Mouse (Mus musculus) Patski (cell line): ENCODE results near the gene Nhs. TPM values are rescaled to one million over a fixed set of nuclear protein-coding genes. Genes with fewer than 3 reads are reported as not detected.
A peak's percentile ranks its signal among the peaks of the same experiment; 100 is the strongest.

ENCODE experiments used
- ATAC-seq: fragments of 100-300 bp; one replicate; pipeline ENCODE4 v1.8.0; 2021
- CTCF ChIA-PET: fragments of 350-600 bp; sonication (Branson Sonifier 250); formaldehyde crosslinking; loops from one replicate; lab custom pipeline; 2022; ENCODE audit warnings: inconsistent platforms; lab: Charles Lee
- POLR2A ChIA-PET: fragments of 350-600 bp; sonication (Branson Sonifier 250); formaldehyde crosslinking; loops from one replicate; lab custom pipeline; 2022; ENCODE audit warnings: antibody characterized with exemption, inconsistent platforms; lab: Charles Lee
- DNase-seq: peaks from one replicate; pipeline ENCODE4 v3.0.0-alpha.2; 2011; ENCODE audit warnings: low read depth, low spot score
- H3K27me3 ChIP-seq: fragments of 371-371 bp; one replicate; pipeline ENCODE4 v1.5.1; 2021
- CTCF ChIP-seq: fragments of 100-300 bp; IDR thresholded peaks from one replicate; pipeline ENCODE4 v1.5.1; 2021
- in situ Hi-C: fragments of 300-500 bp; cut with MboI; formaldehyde crosslinking; loops from 3 replicates; pipeline ENCODE4 v1.11.1; 2018; ENCODE audit warnings: low pct_unique_long_range_greater_than_20kb, mixed read lengths
- polyA plus RNA-seq: library from polyadenylated mRNA; unstranded; gene quantifications from one replicate; pipeline ENCODE4 v1.2.3, GENCODE M21; 2021

The Nhs gene
- polyA plus RNA-seq, 1 experiment from 2014 or later: 5.5 TPM

- H3K27me3 ChIP-seq: peaks cover 7% of the 10 kb centered on the region
- ChIA-PET POLR2A (no interaction called here), CTCF (no interaction called here)
- ATAC-seq: no peak
- no peak for DNase-seq
- in situ Hi-C loops: no loop called here
- TF ChIP-seq CTCF: no peak
Observed at GRCm38 (mm10) chrX:161979946-161980345, 179.6 kb downstream of the Nhs start.

GRCm38 (mm10) chrX:161977236-161977841 lies 182.2 kb downstream of the Nhs start:
- no peak for DNase-seq
- CTCF ChIA-PET: interaction anchor here (1.4 to 1.8 kb wide), 2 partner anchors 9 to 107 kb away, joined by 3 to 4 read pairs; no protein-coding TSS in a partner anchor
- TF ChIP-seq CTCF: no peak
- in situ Hi-C loops: no loop called here
- POLR2A ChIA-PET: no interaction called here
- ATAC-seq: no peak
- H3K27me3 ChIP-seq: peaks cover 7% of the 10 kb centered on the region

- in situ Hi-C loops: no loop called here
- ChIA-PET CTCF (interaction anchor here (1.4 kb wide), 1 partner anchor 108 kb away, joined by 3 read pairs; no protein-coding TSS in a partner anchor), POLR2A (no interaction called here)
- no peak for DNase-seq
- H3K27me3 ChIP-seq: peaks cover 7% of the 10 kb centered on the region
- TF ChIP-seq CTCF: no peak
- no peak for ATAC-seq
Observed at GRCm38 (mm10) chrX:161976376-161976775, 183.2 kb downstream of the Nhs start.

GRCm38 (mm10) chrX:161973572-161973971 lies 186.0 kb downstream of the Nhs start:
- in situ Hi-C loops: no loop called here
- POLR2A ChIA-PET: no interaction called here
- no peak for DNase-seq
- no peak for ATAC-seq
- CTCF ChIA-PET: no interaction called here
- H3K27me3 ChIP-seq: no peaks in the 10 kb centered on the region
- TF ChIP-seq CTCF: no peak

- in situ Hi-C loops: no loop called here
- ChIA-PET POLR2A (no interaction called here), CTCF (no interaction called here)
- no peak for DNase-seq
- TF ChIP-seq CTCF: no peak
- ATAC-seq: no peak
- no peaks in the 10 kb centered on the region for H3K27me3 ChIP-seq
Observed at GRCm38 (mm10) chrX:161972723-161973122, 186.8 kb downstream of the Nhs start.

- no peak for TF ChIP-seq CTCF
- CTCF ChIA-PET: interaction anchor here (1.1 kb wide), 1 partner anchor 91 kb away, joined by 3 read pairs; no protein-coding TSS in a partner anchor
- ATAC-seq: no peak
- DNase-seq: no peak
- POLR2A ChIA-PET: no interaction called here
- H3K27me3 ChIP-seq: no peaks in the 10 kb centered on the region
- in situ Hi-C loops: no loop called here
Observed at GRCm38 (mm10) chrX:161971961-161972502, 187.5 kb downstream of the Nhs start.

GRCm38 (mm10) chrX:161971131-161971530 lies 188.4 kb downstream of the Nhs start:
- ATAC-seq: no peak
- ChIA-PET POLR2A (no interaction called here), CTCF (interaction anchor here (1.1 kb wide), 1 partner anchor 92 kb away, joined by 3 read pairs; no protein-coding TSS in a partner anchor)
- in situ Hi-C loops: no loop called here
- DNase-seq: no peak
- TF ChIP-seq CTCF: no peak
- peaks cover 4% of the 10 kb centered on the region for H3K27me3 ChIP-seq

- in situ Hi-C loops: loop anchor here (5.0 kb wide), 1 partner anchor 190 kb away; the partner anchor contains the start of gene Nhs
- peaks cover 4% of the 10 kb centered on the region for H3K27me3 ChIP-seq
- DNase-seq (no peak), ATAC-seq (no peak)
- POLR2A ChIA-PET: no interaction called here
- TF ChIP-seq CTCF: peak; percentile 73
- CTCF ChIA-PET: interaction anchor here (1.2 to 1.4 kb wide), 3 partner anchors 10 to 94 kb away, joined by 3 to 4 read pairs (median 3); no protein-coding TSS in a partner anchor
Observed at GRCm38 (mm10) chrX:161967692-161968091, 191.8 kb downstream of the Nhs start.

- DNase-seq: no peak
- ChIA-PET POLR2A (no interaction called here), CTCF (interaction anchor here (1.2 kb wide), 1 partner anchor 34 kb away, joined by 3 read pairs; no protein-coding TSS in a partner anchor)
- ATAC-seq: no peak
- in situ Hi-C loops: loop anchor here (5.0 kb wide), 2 partner anchors 314 to 489 kb away; no protein-coding TSS in a partner anchor
- peaks cover 4% of the 10 kb centered on the region for H3K27me3 ChIP-seq
- TF ChIP-seq CTCF: no peak
Observed at GRCm38 (mm10) chrX:161963372-161963771, 196.2 kb downstream of the Nhs start.

- ChIA-PET CTCF (no interaction called here), POLR2A (no interaction called here)
- DNase-seq: no peak
- no peak for TF ChIP-seq CTCF
- no peak for ATAC-seq
- peaks cover 4% of the 10 kb centered on the region for H3K27me3 ChIP-seq
- in situ Hi-C loops: loop anchor here (5.0 kb wide), 2 partner anchors 314 to 489 kb away; no protein-coding TSS in a partner anchor
Observed at GRCm38 (mm10) chrX:161962855-161963254, 196.7 kb downstream of the Nhs start.

- no peak for TF ChIP-seq CTCF
- in situ Hi-C loops: loop anchor here (5.0 kb wide), 2 partner anchors 316 to 491 kb away; no protein-coding TSS in a partner anchor
- ChIA-PET CTCF (no interaction called here), POLR2A (no interaction called here)
- DNase-seq (no peak), ATAC-seq (no peak)
- peaks cover 9% of the 10 kb centered on the region for H3K27me3 ChIP-seq
Observed at GRCm38 (mm10) chrX:161961756-161962155, 197.8 kb downstream of the Nhs start.
